Mouse (Mus musculus) forebrain, embryonic 16.5 days (tissue): ENCODE results near the gene Wdfy4. TPM values are rescaled to one million over a fixed set of nuclear protein-coding genes. Genes with fewer than 3 reads are reported as not detected.
A peak's percentile ranks its signal among the peaks of the same experiment; 100 is the strongest.

ENCODE experiments used
- ATAC-seq: fragments of 200-750 bp; cut with Nextera tagmentation; 2 replicates; pipeline ENCODE4 v1.8.0; 2017; ENCODE audit warnings: mild to moderate bottlenecking, moderate library complexity
- H3K27ac ChIP-seq: fragments of 300-500 bp; sonication (generic); 2 replicates; pipeline ENCODE4 v1.5.1; 2014; ENCODE audit warnings: low read length, control low read depth
- H3K27me3 ChIP-seq: fragments of 300-500 bp; sonication (generic); replicated peaks from 2 replicates; pipeline ENCODE4 v1.6.1; 2014; ENCODE audit warnings: low read length; ENCODE audit not compliant: control insufficient read depth, insufficient read depth
- H3K36me3 ChIP-seq: fragments of 300-500 bp; sonication (generic); 2 replicates; pipeline ENCODE4 v1.6.1; 2014; ENCODE audit not compliant: control insufficient read depth, insufficient read depth
- H3K4me1 ChIP-seq: fragments of 300-500 bp; sonication (generic); replicated peaks from 2 replicates; pipeline ENCODE4 v1.6.1; 2014; ENCODE audit warnings: low read length; ENCODE audit not compliant: control insufficient read depth, insufficient read depth
- H3K4me2 ChIP-seq: fragments of 300-500 bp; sonication (generic); 2 replicates; pipeline ENCODE4 v1.6.1; 2014; ENCODE audit warnings: mild to moderate bottlenecking, low read length, control low read depth
- H3K4me3 ChIP-seq: fragments of 300-500 bp; sonication (generic); replicated peaks from 2 replicates; pipeline ENCODE4 v1.5.1; 2014; ENCODE audit warnings: mild to moderate bottlenecking, low read length, control low read depth
- H3K9ac ChIP-seq: fragments of 300-500 bp; sonication (generic); replicated peaks from 2 replicates; pipeline ENCODE4 v1.6.1; 2014; ENCODE audit warnings: low read depth, low read length, control low read depth
- H3K9me3 ChIP-seq: fragments of 300-500 bp; sonication (generic); 2 replicates; pipeline ENCODE4 v1.6.1; 2016; ENCODE audit warnings: low read length; ENCODE audit not compliant: control insufficient read depth
- WGBS: fragments of 180-500 bp; shearing (Covaris S2); extraction: QIAGEN DNeasy Blood & Tissue Kit; methylation state at CpG from one replicate; pipeline ENCODE4 v1.1.7; 2014; 5-methylcytosine and 5-hydroxymethylcytosine counted together
- polyA plus RNA-seq: library from polyadenylated mRNA; unstranded; fragments of >200 nt; fragmentation: Nextera tagmentation; extraction: Ambion mirVana; gene quantifications from 2 replicates; pipeline ENCODE4 v1.2.1, GENCODE M21; 2015

Wdfy4 gene
- polyA plus RNA-seq, 1 experiment from 2014 or later: 0.06 TPM

GRCm38 (mm10) chr14:33033424-33033823, 151.9 kb downstream of the Wdfy4 start:
- H3K27ac ChIP-seq: no peak overlapping the region
- H3K4me1 ChIP-seq: no peaks in the 10 kb centered on the region
- no peaks in the 10 kb centered on the region for H3K27me3 ChIP-seq
- peak; percentile 38; the same call in 1 of the 2 replicates for ATAC-seq
- H3K9me3 ChIP-seq: no peaks in the 10 kb centered on the region
- no peak overlapping the region for H3K9ac ChIP-seq
- no peak overlapping the region for H3K4me3 ChIP-seq
- H3K36me3 ChIP-seq: no peaks in the 10 kb centered on the region
- H3K4me2 ChIP-seq: no peak overlapping the region
- 41% methylated on average over 6 of the region's 6 CpGs for WGBS

- Histone ChIP-seq H3K36me3 (no peaks in the 10 kb centered on the region), H3K4me2 (no peak overlapping the region), H3K4me3 (no peak overlapping the region), H3K27me3 (no peaks in the 10 kb centered on the region), H3K9ac (no peak overlapping the region), H3K27ac (no peak overlapping the region), H3K9me3 (no peaks in the 10 kb centered on the region), H3K4me1 (no peaks in the 10 kb centered on the region)
- ATAC-seq: no peak
- WGBS: 48% methylated on average over 3 of the region's 3 CpGs
Observed at GRCm38 (mm10) chr14:33030849-33031248, 154.5 kb downstream of the Wdfy4 start.

GRCm38 (mm10) chr14:33019606-33020005, 165.7 kb downstream of the Wdfy4 start:
- Histone ChIP-seq H3K36me3 (no peaks in the 10 kb centered on the region), H3K4me1 (no peaks in the 10 kb centered on the region), H3K9me3 (no peaks in the 10 kb centered on the region), H3K9ac (no peak overlapping the region), H3K4me3 (no peak overlapping the region), H3K27me3 (no peaks in the 10 kb centered on the region), H3K4me2 (no peak overlapping the region), H3K27ac (no peak overlapping the region)
- WGBS: 79% methylated on average over 5 of the region's 5 CpGs
- ATAC-seq: no peak

GRCm38 (mm10) chr14:33019050-33019449, 166.3 kb downstream of the Wdfy4 start:
- WGBS: 89% methylated on average over 3 of the region's 3 CpGs
- no peaks in the 10 kb centered on the region for H3K4me1 ChIP-seq

GRCm38 (mm10) chr14:33007638-33008037, 177.7 kb downstream of the Wdfy4 start:
- no peaks in the 10 kb centered on the region for H3K27me3 ChIP-seq
- no peak overlapping the region for H3K27ac ChIP-seq
- H3K9ac ChIP-seq: no peak overlapping the region
- WGBS: 80% methylated on average over 1 of the region's 1 CpGs
- no peaks in the 10 kb centered on the region for H3K36me3 ChIP-seq
- H3K4me3 ChIP-seq: no peak overlapping the region
- no peak for ATAC-seq
- 0 out of 2 replicates have a peak, but pooled peaks cover 4% of the 10 kb centered on the region for H3K9me3 ChIP-seq
- no peak overlapping the region for H3K4me2 ChIP-seq
- no peaks in the 10 kb centered on the region for H3K4me1 ChIP-seq

More at GRCm38 (mm10) chr14:33019050-33019449, 166.3 kb downstream of the Wdfy4 start:
- H3K4me2 ChIP-seq: no peak overlapping the region
- no peak overlapping the region for H3K4me3 ChIP-seq
- H3K9ac ChIP-seq: no peak overlapping the region
- ATAC-seq: no peak
- no peaks in the 10 kb centered on the region for H3K9me3 ChIP-seq
- no peak overlapping the region for H3K27ac ChIP-seq
- H3K36me3 ChIP-seq: no peaks in the 10 kb centered on the region
- no peaks in the 10 kb centered on the region for H3K27me3 ChIP-seq

GRCm38 (mm10) chr14:33005114-33005513, 180.2 kb downstream of the Wdfy4 start:
- Histone ChIP-seq H3K9me3 (0 out of 2 replicates have a peak, but pooled peaks cover 4% of the 10 kb centered on the region), H3K9ac (no peak overlapping the region), H3K4me1 (peaks cover 3% of the 10 kb centered on the region; the same call in 1 of the 2 replicates), H3K27ac (no peak overlapping the region), H3K36me3 (no peaks in the 10 kb centered on the region), H3K4me3 (no peak overlapping the region), H3K4me2 (no peak overlapping the region), H3K27me3 (no peaks in the 10 kb centered on the region)
- no peak for ATAC-seq
- WGBS: 100% methylated on average over 1 of the region's 1 CpGs

- no peak overlapping the region for H3K9ac ChIP-seq
- peaks cover 8% of the 10 kb centered on the region; the same call in 1 of the 2 replicates for H3K4me1 ChIP-seq
- H3K27me3 ChIP-seq: no peaks in the 10 kb centered on the region
- H3K9me3 ChIP-seq: 0 out of 2 replicates have a peak, but pooled peaks cover 4% of the 10 kb centered on the region
- ATAC-seq: no peak; the same call in 1 of the 2 replicates
- no peak overlapping the region for H3K4me3 ChIP-seq
- WGBS: 20% methylated on average over 8 of the region's 8 CpGs
- no peak overlapping the region for H3K27ac ChIP-seq
- H3K36me3 ChIP-seq: no peaks in the 10 kb centered on the region
- H3K4me2 ChIP-seq: no peak overlapping the region
Observed at GRCm38 (mm10) chr14:33000112-33000979, 185.0 kb downstream of the Wdfy4 start.

GRCm38 (mm10) chr14:32999511-32999910, 185.8 kb downstream of the Wdfy4 start:
- WGBS: 21% methylated on average over 10 of the region's 10 CpGs
- Histone ChIP-seq H3K4me1 (peaks cover 14% of the 10 kb centered on the region; the same call in 1 of the 2 replicates), H3K4me3 (no peak overlapping the region), H3K36me3 (no peaks in the 10 kb centered on the region), H3K27ac (no peak overlapping the region), H3K9ac (no peak overlapping the region), H3K27me3 (no peaks in the 10 kb centered on the region), H3K9me3 (no peaks in the 10 kb centered on the region), H3K4me2 (no peak overlapping the region)
- ATAC-seq: 0 out of 2 replicates have a peak, but pooled peaks have one; percentile 29

GRCm38 (mm10) chr14:32994954-32995636, 190.2 kb downstream of the Wdfy4 start:
- Histone ChIP-seq H3K9me3 (no peaks in the 10 kb centered on the region), H3K27ac (no peak overlapping the region), H3K4me1 (peaks cover 12% of the 10 kb centered on the region; the same call in 1 of the 2 replicates), H3K4me2 (peak overlapping the region; percentile 25), H3K9ac (no peak overlapping the region), H3K4me3 (no peak overlapping the region), H3K36me3 (no peaks in the 10 kb centered on the region), H3K27me3 (no peaks in the 10 kb centered on the region)
- 3% methylated on average over 10 of the region's 10 CpGs for WGBS
- ATAC-seq: peak; percentile 45; the same call in 1 of the 2 replicates
